8 mouse cellular contexts compared by ENCODE assay signal in genomic region chr1:118367970-118368369, GRCm38 (mm10). TPM values are rescaled to one million over a fixed set of nuclear protein-coding genes. Genes with fewer than 3 reads are reported as not detected.
A peak's percentile ranks its signal among the peaks of the same experiment; 100 is the strongest.
DNase-seq lines count a peak whose midpoint lies in the region; ATAC-seq and TF ChIP-seq lines count a peak whose summit lies in the region.

No protein-coding gene starts in this region.

- H3K4me2 ChIP-seq in forebrain, postnatal 0 days (ENCODE audit: low read depth), result no peak overlapping the region
- H3K4me2 ChIP-seq in forebrain, embryonic 16.5 days (ENCODE audit: low read length), result no peak overlapping the region

- WGBS in forebrain, postnatal 0 days, result 94% methylated on average over 1 of the region's 1 CpGs
- WGBS in forebrain, embryonic 16.5 days, result 92% methylated on average over 1 of the region's 1 CpGs

- no peaks in the 10 kb centered on the region for H3K9me3 ChIP-seq in forebrain, postnatal 0 days (ENCODE audit: low read length)
- H3K9me3 ChIP-seq in forebrain, embryonic 16.5 days (ENCODE audit: control insufficient read depth, low read length), result no peaks in the 10 kb centered on the region

- no peak for ATAC-seq in forebrain, postnatal 0 days
- ATAC-seq in forebrain, embryonic 16.5 days, result no peak
- peak; percentile 29 to 32; a peak in 1 of 4 replicates for ATAC-seq in hematopoietic stem cell, adult 5-6 weeks (replicated peaks in 1 of 2; ENCODE audit: insufficient read depth in 1 of 2, low FRiP score in 2 of 2, low TSS enrichment in 1 of 2, low read depth in 1 of 2, poor library complexity in 2 of 2, severe bottlenecking in 2 of 2)

- H3K27me3 ChIP-seq in forebrain, postnatal 0 days (ENCODE audit: insufficient read depth, low read length), result no peaks in the 10 kb centered on the region
- H3K27me3 ChIP-seq in forebrain, embryonic 16.5 days (replicated peaks; ENCODE audit: control insufficient read depth, insufficient read depth, low read length), result no peaks in the 10 kb centered on the region

- peak; percentile 4 for DNase-seq in forebrain, postnatal 0 days
- DNase-seq in spleen, postnatal 36 days (ENCODE audit: low spot score in 2 of 2), result peak; percentile 8 to 9
- DNase-seq in spleen, postnatal 4 days (ENCODE audit: low spot score in 2 of 2), result no peak
- peak; percentile 5 to 12 for DNase-seq in thymus, postnatal 36 days
- no peak for DNase-seq in urinary bladder, postnatal 25 days (ENCODE audit: low spot score)
- DNase-seq in heart, postnatal 25 days (ENCODE audit: low spot score), result no peak

- no peaks in the 10 kb centered on the region for H3K36me3 ChIP-seq in forebrain, postnatal 0 days (ENCODE audit: insufficient read depth)
- H3K36me3 ChIP-seq in forebrain, embryonic 16.5 days (ENCODE audit: control insufficient read depth, insufficient read depth), result no peaks in the 10 kb centered on the region

- no peak overlapping the region for H3K27ac ChIP-seq in forebrain, postnatal 0 days (ENCODE audit: low read depth, low read length)
- H3K27ac ChIP-seq in forebrain, embryonic 16.5 days (ENCODE audit: low read length), result no peak overlapping the region

- H3K4me1 ChIP-seq in forebrain, postnatal 0 days (ENCODE audit: insufficient read depth), result no peaks in the 10 kb centered on the region
- H3K4me1 ChIP-seq in forebrain, embryonic 16.5 days (replicated peaks; ENCODE audit: control insufficient read depth, insufficient read depth, low read length), result no peaks in the 10 kb centered on the region

- no peak overlapping the region for H3K4me3 ChIP-seq in forebrain, postnatal 0 days (ENCODE audit: low read depth, low read length)
- H3K4me3 ChIP-seq in forebrain, embryonic 16.5 days (replicated peaks; ENCODE audit: low read length), result no peak overlapping the region

- no peak overlapping the region for H3K9ac ChIP-seq in forebrain, postnatal 0 days
- no peak overlapping the region for H3K9ac ChIP-seq in forebrain, embryonic 16.5 days (replicated peaks; ENCODE audit: low read depth, low read length)

- TF ChIP-seq CTCF in forebrain, postnatal 0 days (IDR thresholded peaks at IDR 0.05; ENCODE audit: low read depth), result peak; percentile 37; the same call in 1 of the 2 replicates

- intact Hi-C loops in heart, postnatal 25 days (cut with DNase I), result loop anchor here (1.0 to 2.0 kb wide), 2 partner anchors 109 to 129 kb away; no protein-coding TSS in a partner anchor

RNA-seq across cellular contexts. Expression of gene Clasp1, which starts 20.9 kb away (rescaled TPM):
- 134 and 168 TPM in 2 replicates for total RNA-seq in forebrain, postnatal 0 days (2014; rRNA removed)
- polyA plus RNA-seq in forebrain, postnatal 0 days (2015; fragmentation: Nextera tagmentation; extraction: Ambion mirVana), result 36.8 and 67.3 TPM in 2 replicates
- polyA plus RNA-seq in forebrain, embryonic 16.5 days (2015; fragmentation: Nextera tagmentation; extraction: Ambion mirVana), result 135 and 154 TPM in 2 replicates
- 56.7 and 66.0 TPM in 2 replicates for total RNA-seq in hematopoietic stem cell, adult 5-6 weeks (2017)
- 100 to 1,000 TPM; 296 to 379 TPM for total RNA-seq in heart, postnatal 25 days (2021)

RNA-seq across cellular contexts. Expression of gene Nifk, which starts 46.3 kb away (rescaled TPM):
- 56.1 and 73.1 TPM in 2 replicates for total RNA-seq in forebrain, postnatal 0 days (2014; rRNA removed)
- polyA plus RNA-seq in forebrain, postnatal 0 days (2015; fragmentation: Nextera tagmentation; extraction: Ambion mirVana), result 84.2 and 97.4 TPM in 2 replicates
- 76.1 and 80.8 TPM in 2 replicates for polyA plus RNA-seq in forebrain, embryonic 16.5 days (2015; fragmentation: Nextera tagmentation; extraction: Ambion mirVana)
- total RNA-seq in hematopoietic stem cell, adult 5-6 weeks (2017), result 124 and 153 TPM in 2 replicates
- 10 to 100 TPM; 15.6 to 16.4 TPM for total RNA-seq in heart, postnatal 25 days (2021)

RNA-seq across cellular contexts. Expression of gene Tsn, which starts 56.4 kb away (rescaled TPM):
- 119 and 222 TPM in 2 replicates for total RNA-seq in forebrain, postnatal 0 days (2014; rRNA removed)
- polyA plus RNA-seq in forebrain, postnatal 0 days (2015; fragmentation: Nextera tagmentation; extraction: Ambion mirVana), result 557 and 599 TPM in 2 replicates
- polyA plus RNA-seq in forebrain, embryonic 16.5 days (2015; fragmentation: Nextera tagmentation; extraction: Ambion mirVana), result 462 and 509 TPM in 2 replicates
- 54.4 and 62.1 TPM in 2 replicates for total RNA-seq in hematopoietic stem cell, adult 5-6 weeks (2017)
- 10 to 100 TPM; 62.7 to 64.3 TPM for total RNA-seq in heart, postnatal 25 days (2021)

Comparison
In these comparisons a context has a peak if more than half of its experiments do, and no peak if none do; other contexts are left out.
1. DNase-seq: peak in forebrain, postnatal 0 days (single experiment), spleen, postnatal 36 days (2 of 2) and thymus, postnatal 36 days (2 of 2); none in spleen, postnatal 4 days (0 of 2), urinary bladder, postnatal 25 days (single experiment) and heart, postnatal 25 days (single experiment).
2. ATAC-seq: peak in hematopoietic stem cell, adult 5-6 weeks (2 of 2); none in forebrain, postnatal 0 days (single experiment) and forebrain, embryonic 16.5 days (single experiment).